Mouse (Mus musculus): Measurements from ENCODE around the gene Katnbl1. TPM values are rescaled to one million over a fixed set of nuclear protein-coding genes. Genes with fewer than 3 reads are reported as not detected.
"Not testable (repeated sequence)": the region's sequence is repeated elsewhere in the genome, so short reads cannot be mapped to it uniquely, and the experiment has no call there.

The Katnbl1 gene
- total RNA-seq, 2 experiments from 2014 or later = 10.9 to 12.5 TPM

DNA sequence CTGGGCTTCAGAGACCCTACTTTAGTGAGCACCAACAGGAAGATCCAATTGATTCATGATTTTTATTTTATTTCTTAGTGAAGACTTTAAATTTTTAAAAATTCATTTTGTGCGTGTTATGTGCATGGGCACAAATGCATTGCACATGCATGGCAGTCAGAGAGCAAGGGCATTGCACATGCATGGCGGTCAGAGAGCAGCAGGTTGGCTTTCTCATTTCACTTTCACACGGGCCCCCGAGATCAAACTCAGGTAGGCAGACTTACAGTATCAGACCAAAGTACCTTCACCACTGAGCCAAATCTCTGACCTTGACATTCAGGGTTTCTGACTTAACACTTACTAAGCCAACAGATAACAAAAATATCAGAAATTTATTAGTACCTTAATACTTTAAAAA is 50.7 kb downstream of the Katnbl1 start:
- Histone ChIP-seq H3K4me3 (no peak overlapping the region), H3K27ac (no peak overlapping the region)
- DNase-seq (ENCODE audit: low spot score in 2 of 2) = no peak
- no peak for TF ChIP-seq CTCF (conservative IDR thresholded peaks at IDR 0.05)

- DNase-seq (ENCODE audit: low spot score in 2 of 2) = no peak
- no peak overlapping the region for H3K27ac ChIP-seq
- H3K4me3 ChIP-seq = no peak overlapping the region
- no peak for TF ChIP-seq CTCF (conservative IDR thresholded peaks at IDR 0.05)
These were observed 51.4 kb downstream of the Katnbl1 start for GRCm38 (mm10) chr2:112430403-112430802.

GRCm38 (mm10) chr2:112432523-112432922 is 53.5 kb downstream of the Katnbl1 start:
- DNase-seq (ENCODE audit: low spot score in 2 of 2) = no peak
- no peak overlapping the region for H3K27ac ChIP-seq
- no peak for TF ChIP-seq CTCF (conservative IDR thresholded peaks at IDR 0.05)
- H3K4me3 ChIP-seq = no peak overlapping the region

GRCm38 (mm10) chr2:112433359-112433758 is 54.3 kb downstream of the Katnbl1 start:
- TF ChIP-seq CTCF (conservative IDR thresholded peaks at IDR 0.05) = no peak
- no peak overlapping the region for H3K27ac ChIP-seq
- H3K4me3 ChIP-seq = no peak overlapping the region
- no peak for DNase-seq (ENCODE audit: low spot score in 2 of 2)

DNA sequence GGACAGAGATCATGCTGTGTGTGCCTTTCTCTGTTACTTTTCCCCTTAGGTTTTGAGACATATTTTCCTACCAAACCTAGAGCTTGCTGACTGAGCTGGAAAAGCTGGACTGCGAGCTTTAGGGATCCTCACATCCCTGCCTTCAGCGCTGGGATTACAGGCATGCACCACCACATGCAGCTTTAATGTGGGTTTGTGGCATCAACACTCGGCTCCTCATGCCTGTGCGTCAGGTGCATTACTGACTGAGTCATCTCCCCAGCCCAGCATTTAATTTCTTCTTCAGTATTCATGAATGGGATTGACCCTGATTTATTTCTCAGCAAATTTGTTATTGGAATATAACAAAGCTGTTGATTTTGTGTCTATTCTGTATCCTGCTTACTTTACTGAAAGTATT is 57.3 kb downstream of the Katnbl1 start:
- TF ChIP-seq CTCF (conservative IDR thresholded peaks at IDR 0.05) = no peak
- DNase-seq (ENCODE audit: low spot score in 2 of 2) = no peak
- H3K27ac ChIP-seq = no peak overlapping the region
- H3K4me3 ChIP-seq = no peak overlapping the region

GRCm38 (mm10) chr2:112437589-112437988 is 58.6 kb downstream of the Katnbl1 start:
- no peak for DNase-seq (ENCODE audit: low spot score in 2 of 2)
- no peak for TF ChIP-seq CTCF (conservative IDR thresholded peaks at IDR 0.05)
- H3K4me3 ChIP-seq = no peak overlapping the region
- H3K27ac ChIP-seq = no peak overlapping the region

- TF ChIP-seq CTCF (conservative IDR thresholded peaks at IDR 0.05) = no peak
- Histone ChIP-seq H3K27ac (no peak overlapping the region), H3K4me3 (no peak overlapping the region)
- no peak for DNase-seq (ENCODE audit: low spot score in 2 of 2)
These were observed 64.5 kb downstream of the Katnbl1 start for GRCm38 (mm10) chr2:112443491-112443890.

DNA sequence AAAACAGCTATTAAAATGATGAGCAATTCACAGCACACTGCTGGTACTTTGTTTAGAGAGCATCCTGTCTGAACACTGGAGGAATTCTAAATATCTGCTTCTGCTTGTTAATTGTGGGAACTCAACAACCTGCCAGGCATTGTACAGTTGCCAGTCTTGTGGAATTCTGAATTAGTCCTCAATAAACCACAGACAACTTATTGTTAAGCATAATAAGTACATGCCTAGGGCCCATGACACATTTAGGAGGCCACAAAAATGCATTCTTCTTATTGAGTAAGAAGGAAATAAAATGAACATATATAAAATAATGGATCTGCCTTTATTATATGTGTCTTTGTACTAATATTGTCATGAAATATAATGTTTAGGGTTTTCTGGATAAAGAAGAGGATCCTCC is 66.5 kb downstream of the Katnbl1 start:
- DNase-seq (ENCODE audit: low spot score in 2 of 2) = no peak
- no peak overlapping the region for H3K27ac ChIP-seq
- TF ChIP-seq CTCF (conservative IDR thresholded peaks at IDR 0.05) = no peak
- H3K4me3 ChIP-seq = no peak overlapping the region

DNA sequence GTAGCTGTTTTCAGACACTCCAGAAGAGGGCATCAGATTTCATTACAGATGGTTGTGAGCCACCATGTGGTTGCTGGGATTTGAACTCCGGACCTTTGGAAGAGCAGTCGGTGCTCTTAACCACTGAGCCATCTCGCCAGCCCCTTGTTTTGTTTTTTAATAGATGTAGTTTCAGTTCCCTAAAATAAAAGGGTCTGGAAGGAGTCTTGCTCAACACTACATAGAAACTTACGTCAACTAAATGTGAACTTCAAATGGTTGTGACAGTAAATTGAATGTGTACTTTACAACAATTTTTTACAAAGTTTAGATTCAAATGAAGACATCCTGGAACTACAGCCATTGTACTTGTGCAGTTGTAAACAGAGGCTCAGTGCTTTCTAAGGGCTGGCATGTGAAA is 69.0 kb downstream of the Katnbl1 start:
- H3K4me3 ChIP-seq; DNase-seq (ENCODE audit: low spot score in 2 of 2); H3K27ac ChIP-seq: not testable (repeated sequence)

DNA sequence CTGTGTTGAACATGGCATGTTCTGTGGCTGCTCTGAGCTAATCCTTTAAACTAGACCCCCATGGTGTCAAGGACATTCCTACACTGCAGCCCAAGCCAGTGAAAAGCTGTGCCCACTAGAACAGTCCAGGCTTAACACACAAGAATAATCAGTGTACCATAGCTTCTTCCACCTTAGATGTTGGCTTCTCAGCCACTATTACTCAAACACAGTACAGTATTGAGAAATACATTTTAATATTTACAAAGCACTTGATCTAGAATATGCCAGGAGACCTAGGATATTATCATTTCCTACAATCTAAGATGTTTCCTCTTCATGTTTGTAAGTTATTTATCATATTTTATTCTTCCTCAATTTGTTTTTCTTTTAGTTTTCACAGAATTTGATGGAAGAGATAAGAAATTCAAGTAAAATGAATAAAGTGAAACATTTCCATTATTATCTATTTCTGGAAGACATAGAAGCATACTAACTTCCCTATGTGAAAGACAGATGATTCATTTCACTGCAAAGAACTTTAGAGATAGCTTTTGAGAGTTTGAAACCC is 69.6 kb downstream of the Katnbl1 start:
- H3K27ac ChIP-seq = no peak overlapping the region
- H3K4me3 ChIP-seq = no peak overlapping the region
- no peak for DNase-seq (ENCODE audit: low spot score in 2 of 2)
- no peak for TF ChIP-seq CTCF (conservative IDR thresholded peaks at IDR 0.05)

GRCm38 (mm10) chr2:112449597-112450296 is 70.7 kb downstream of the Katnbl1 start:
- Histone ChIP-seq H3K4me3 (no peak overlapping the region), H3K27ac (no peak overlapping the region)
- peak; percentile 84 for TF ChIP-seq CTCF (conservative IDR thresholded peaks at IDR 0.05)
- peak in 1 of 2 experiments; percentile 33 for DNase-seq (ENCODE audit: low spot score in 2 of 2)

DNA sequence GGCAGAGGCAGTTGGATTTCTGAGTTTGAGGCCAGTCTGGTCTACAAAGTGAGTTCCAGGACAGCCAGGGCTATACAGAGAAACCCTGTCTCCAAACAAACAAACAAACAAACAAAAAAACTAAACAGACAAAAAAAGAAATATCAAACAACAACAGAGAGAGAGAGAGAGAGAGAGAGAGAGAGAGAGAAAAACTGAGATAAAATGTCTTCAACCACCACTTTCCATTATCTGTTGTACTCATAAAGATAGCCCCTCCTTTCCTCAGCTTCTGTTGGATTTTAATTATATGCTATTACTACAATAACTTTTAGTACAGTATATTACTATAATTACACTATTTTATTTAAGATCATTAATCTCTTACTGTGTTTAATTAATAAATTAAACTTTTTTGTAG is 73.5 kb downstream of the Katnbl1 start:
- H3K4me3 ChIP-seq; DNase-seq (ENCODE audit: low spot score in 2 of 2); H3K27ac ChIP-seq: not testable (repeated sequence)

DNA sequence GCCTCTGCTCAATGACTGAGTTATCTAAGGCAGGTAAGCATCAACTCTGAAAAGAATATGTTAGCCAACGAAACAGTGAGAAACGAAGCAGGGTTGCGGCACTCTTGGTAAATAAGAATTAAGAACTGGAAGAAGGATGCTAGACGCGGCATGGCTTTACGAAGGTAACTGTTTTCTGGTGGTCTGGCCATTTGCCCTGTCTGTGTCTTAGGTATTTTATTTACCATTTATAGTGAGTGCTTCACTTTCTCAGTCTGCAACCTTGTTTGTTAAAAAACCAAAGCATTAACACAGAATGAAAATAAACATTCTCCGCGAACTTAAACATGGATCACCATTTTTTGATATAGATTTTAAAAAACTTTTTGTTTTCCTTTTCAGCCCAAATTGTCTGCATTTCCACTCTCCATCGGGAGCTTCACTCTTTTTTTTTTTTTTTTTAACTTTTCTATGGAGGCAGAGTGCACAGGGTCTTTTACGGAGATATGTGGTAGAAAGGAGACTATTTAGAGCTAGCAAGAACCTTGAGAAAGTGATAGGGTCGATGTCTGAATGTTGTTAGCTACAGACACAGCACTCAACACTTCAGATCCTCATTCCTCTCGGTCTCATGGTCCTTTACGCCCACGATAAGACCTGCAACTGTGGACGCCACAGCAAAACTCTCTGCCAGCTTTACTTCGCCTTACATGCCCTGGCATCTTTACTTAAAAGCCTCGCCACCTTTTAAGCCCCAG is 75.3 kb downstream of the Katnbl1 start:
- no peak for DNase-seq (ENCODE audit: low spot score in 2 of 2)
- peak overlapping the region; percentile 87 for H3K4me3 ChIP-seq
- H3K27ac ChIP-seq = peak overlapping the region; percentile 93
- no peak for TF ChIP-seq CTCF (conservative IDR thresholded peaks at IDR 0.05)
